Mouse (Mus musculus) right cerebral cortex, postnatal 25 days (tissue): ENCODE measurements around the gene Gm20388.

ENCODE experiments used
- DNase-seq: peaks from one replicate; pipeline ENCODE4 v3.0.0; 2022

Gene Gm20388

DNA sequence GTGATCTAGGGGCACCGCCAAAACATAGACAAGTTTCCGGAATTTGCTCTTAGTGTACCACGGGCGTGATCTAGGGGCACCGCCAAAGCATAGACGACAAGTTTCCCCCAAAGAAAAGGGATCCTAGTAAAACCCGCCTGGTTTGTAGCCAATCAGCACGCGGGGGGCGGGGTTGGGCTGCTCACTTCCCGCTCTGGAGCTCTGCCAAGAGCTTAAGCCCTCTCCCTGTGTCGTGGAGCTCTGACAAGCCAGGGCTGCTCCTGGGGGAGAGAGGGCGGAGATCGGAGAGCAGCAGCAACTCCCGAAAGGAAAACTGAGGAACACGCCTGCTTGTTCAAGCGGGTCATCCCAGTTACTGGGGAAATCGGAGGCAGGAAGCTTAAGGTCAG, 2037.1 kb downstream of the Gm20388 start:
- DNase-seq: peak; percentile 68

DNA sequence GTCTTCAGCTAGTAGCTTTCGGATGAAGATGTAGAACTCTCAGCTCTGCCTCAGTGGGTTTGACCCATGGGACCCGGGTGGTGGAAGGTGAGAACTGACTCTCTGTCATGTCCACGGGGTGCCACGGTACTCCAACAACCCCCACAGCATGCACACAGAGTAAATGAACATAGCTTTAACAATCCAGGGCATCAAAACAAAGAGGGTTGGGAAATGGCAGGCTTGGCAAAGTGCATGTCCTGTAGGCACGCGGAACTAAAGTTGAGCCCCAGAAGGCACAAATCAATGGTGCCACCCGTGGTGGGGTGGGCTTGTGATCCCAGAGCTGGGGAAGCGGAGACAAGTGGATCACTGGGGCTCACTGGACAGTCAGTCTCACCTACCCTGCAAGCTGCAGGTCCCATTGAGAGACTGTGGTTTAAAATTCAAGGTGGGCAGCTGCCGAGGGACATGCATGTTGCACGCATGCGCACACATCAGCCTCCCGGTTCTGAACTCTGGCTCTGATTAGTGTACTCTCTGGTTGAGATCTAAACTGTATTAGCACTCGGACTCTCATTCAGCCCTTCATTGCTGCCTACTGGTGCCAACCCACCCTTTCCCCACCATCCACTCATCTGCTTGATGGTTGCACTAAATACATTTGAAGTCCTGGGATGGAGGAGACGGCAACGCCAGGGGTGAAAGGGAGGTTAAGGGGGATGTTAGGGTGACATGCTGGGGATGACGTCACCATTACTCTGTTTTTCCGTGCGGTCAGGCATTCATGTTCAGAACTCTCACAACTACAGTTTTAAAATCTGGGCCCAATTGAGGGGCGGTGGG, 2037.9 kb downstream of the Gm20388 start:
- DNase-seq: no peak

DNA sequence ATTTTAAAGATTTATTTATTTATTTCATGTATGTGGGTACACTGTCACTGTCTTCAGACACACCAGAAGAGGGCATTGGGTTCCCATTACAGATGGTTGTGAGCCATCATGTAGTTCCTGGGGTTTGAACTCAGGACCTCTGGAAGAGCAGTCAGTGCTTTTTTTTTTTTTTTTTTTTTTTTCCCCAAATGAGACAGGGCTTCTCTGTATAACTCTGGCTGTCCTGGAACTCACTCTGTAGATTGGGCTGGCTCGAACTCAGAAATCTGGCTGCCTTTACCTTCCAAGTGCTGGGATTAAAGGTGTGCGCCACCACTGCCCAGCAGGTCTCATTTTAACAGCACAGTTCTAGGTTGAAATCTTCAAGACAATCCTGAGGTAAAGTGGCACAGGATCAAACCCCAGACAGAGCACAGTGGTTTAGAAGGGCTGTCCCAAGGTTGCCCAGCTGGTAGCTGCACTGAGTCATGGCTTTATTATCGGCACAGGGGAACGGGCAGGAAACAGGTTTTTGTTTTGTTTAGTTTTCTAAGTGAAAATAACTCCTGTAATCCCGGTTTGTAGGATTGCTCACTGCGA, 2038.7 kb downstream of the Gm20388 start, which contains the start of gene Banp:
Banp (plus strand) TSS at position 529 of the 579 bp plus-strand sequence.
- DNase-seq: no peak

DNA sequence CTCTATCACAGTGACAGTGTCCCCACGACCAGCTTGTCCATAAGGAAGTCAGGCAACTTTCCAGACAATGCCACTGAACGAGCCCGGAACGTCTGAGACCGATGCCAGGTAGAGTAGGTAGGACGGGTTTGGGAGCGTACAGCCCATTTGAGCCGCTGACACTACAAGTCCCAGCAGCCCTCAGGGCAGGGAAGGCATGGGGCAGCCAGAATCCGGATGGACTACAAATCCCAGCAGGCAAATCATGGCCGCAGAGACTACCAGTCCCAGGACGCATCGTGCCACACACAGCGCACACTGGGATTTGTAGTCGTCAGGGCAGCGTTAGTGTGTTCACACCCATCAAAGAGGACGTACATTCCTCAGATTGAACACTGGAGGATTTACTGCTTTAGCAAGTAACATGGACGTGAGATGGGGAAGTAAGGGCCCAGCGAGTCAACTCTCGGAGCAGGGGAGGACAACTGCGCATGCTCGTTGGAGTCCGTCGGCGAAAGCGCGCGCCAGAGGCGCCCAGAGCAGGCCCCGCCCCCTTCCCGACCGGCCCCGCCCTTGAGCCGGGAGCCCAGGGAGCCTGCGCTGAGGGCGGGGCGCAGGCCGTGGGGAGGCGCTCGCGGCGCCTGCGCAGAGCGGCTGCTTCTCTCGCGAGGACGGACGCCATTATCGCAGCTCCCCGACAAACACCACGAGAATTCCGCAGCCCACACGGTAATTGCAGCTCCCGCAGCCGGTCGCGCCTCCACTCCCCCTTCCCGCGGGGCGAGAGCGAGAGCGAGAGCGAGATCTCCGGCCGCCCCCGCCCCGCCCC, 2039.5 kb downstream of the Gm20388 start:
- peak; percentile 99 for DNase-seq

DNA sequence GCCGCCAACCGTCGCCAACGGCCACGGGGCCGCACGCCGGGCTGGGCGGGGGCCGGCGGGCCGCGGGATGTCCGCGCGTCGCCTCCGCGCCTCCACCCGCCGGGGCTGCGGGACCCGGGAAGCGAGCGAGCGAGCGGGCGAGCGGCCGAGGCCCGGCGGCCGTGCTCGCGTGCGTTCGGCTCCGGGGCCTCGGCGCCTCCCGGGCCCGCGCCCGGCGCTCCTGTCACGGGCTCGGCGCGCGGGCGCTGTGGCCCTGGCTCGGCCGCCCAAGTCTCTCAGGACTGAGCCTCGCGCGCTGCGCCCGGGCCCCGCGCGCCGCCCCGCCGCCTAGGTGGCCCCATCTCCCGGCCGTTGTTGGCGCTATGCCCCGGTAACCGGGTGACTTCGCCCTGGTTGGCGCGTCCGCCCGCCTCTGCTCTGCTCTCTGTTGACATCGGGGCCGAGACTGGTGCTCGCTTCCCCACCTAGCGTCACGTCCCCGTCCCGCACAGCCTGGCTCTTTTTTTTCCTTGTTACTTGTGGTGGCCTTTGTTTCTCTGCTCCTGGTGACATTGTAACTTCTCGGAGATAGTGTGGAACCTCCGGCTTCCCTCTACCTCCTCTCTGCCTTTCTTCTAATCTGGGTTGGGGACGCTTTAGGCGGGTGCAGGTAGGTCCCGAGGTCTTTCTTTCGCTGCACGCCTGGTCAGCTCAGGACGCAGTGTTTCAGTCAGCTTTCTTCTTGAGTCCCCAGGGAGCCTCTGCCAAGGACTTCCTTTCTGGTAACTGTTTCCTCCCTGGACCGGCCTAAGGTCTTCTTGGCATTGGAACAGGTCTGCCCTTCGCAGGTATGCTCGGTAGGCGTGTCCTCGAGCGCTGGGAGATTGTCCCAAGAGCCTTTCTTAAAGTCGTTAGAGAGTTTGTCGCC, 2040.4 kb downstream of the Gm20388 start:
- peak; percentile 55 for DNase-seq

DNA sequence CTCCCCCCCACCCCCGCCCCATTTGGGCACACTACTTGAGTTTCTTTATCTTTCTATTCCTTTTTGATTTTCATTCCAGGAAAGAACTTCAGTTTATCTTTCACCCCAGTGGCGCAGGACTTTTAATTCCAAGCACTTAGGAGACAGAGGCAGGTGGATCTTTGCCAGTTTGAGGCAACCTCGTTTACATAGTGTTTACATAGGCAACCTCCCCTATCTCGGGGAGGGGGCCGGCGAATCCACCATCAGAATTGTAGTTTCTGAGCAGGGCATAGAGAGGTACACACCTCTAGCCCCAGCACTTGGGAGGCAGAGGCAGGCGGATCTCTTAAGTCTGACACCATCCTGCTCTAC, 2041.0 kb downstream of the Gm20388 start:
- no peak for DNase-seq

DNA sequence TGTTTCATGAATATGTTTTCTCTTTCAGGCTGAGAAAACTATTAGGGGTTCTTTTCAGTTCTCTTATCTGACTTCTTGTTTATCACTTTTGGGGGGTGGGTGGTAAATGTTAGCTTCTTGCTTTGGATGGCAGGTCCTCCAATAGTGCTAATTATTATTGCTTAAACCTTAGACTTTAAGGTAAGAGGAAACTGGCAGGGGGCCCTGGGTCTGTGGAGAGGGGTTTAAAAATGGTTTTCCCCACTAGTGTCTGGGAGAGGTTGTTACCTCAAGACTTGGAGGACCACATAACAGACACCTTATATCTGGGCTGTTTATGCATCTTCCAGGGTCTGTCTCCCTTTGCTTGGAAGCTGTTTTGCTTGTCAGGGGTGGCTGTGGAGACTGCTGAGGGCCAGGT, 2041.5 kb downstream of the Gm20388 start:
- no peak for DNase-seq

DNA sequence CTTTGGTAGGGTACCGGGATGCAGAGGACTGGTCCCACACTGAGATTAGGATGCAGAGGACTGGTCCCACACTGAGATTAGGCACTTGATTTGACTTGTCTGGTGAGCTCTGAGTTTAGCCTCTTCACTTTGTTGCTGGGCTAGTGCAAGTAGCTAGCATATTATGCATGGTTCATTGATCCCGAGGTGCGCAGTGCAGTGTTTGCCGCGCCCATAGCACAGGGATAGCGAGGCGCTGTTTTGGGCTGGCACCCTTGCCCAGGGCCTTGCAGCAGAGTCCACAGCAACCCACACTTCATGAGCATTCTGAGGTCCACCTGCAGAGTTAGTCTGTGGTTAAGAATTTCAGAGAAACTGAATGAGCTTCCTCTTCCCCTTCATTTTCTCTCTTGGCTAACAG, 2042.2 kb downstream of the Gm20388 start:
- no peak for DNase-seq

DNA sequence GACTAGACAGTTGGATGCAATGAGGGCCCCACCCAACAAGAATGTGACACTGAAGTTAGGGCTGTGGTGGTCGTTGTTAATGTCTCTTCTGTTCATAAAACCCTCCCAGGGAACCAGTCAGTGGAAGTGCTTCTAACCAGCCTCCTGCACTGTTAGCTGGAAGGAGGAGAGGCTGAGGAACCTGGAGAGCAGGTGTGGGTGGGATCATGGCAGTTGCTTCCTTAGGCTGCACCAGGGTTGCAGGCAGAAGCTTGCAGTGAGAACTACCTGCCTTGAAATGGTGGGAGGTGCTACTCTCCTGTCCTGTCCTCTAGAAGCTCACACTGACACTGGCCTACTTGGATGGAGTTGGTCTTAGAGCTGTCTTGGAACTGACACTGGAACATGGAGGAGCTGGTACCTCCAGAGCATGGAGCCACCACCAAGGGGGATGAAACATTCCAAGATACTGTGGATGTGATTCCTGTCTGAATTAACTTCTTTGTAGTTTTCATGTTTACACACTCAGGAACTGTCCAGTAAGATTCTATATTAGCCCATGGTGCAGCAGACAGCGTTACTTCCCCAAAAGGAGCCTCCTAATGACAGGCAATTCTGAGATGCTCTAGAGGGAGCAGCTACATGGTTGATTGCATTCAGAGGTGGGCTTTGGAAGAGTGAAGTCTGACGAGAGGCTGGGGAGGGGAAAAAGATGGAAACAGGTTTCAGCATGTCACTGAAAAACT, 2043.3 kb downstream of the Gm20388 start:
- no peak for DNase-seq

DNA sequence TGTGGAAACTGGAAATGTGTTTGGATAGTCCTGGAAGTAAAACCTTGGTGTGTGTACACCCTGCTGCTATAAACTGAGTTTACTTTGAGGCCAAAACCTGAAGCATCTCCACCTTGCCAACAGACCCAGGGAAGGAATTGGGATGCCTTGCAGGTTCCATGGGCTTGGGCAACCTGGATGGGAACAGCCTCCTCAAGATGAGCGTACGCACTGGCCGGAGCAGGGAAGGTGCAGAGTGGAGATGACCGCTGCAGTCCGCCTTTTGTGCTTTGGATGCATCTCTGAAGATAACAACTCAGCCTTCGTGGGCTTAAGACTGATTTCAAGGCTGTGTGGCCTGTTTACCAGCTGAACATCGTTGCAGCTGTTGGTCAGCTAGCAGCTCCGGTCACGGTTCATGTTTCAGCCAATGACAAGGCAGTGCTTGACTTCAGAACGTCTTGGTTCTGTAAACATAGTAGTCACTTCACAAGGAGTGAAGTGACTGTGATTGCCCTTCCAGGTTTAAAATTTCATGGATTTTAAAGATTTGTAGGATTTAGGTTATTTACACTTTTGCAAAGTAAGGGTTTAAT, 2044.4 kb downstream of the Gm20388 start:
- no peak for DNase-seq

DNA sequence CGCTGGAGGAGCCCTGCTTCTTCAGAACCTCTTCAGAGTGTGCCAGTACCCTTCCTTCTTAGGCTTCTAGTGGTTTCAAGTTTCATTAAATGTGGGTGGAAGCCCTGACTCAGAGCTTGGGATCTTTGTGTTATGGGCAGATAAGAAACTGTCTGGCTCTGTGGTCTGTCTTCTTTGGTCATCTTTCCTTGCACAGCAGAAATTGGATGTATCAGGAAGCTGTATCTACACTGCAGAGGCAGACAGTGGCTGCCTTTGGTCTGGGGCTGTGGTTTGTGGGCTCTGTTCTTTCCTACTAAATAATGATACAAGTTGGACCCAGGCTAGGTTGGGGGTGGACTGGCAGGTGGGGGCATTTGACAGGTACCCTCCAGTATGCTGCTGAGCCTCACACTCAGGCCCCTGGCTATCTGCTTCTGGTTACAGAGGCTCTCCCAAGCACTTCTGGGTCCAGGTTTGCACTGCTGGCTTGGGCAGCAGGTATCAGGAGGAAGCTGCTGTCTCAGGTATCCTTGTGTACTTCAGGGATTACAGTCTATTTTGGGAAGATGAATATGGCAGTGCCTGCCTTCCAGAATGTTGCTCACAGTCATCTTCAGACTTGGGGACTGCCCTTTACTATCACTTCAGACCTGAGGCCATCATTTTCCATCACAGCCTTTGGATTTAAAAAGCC, 2045.3 kb downstream of the Gm20388 start:
- no peak for DNase-seq

DNA sequence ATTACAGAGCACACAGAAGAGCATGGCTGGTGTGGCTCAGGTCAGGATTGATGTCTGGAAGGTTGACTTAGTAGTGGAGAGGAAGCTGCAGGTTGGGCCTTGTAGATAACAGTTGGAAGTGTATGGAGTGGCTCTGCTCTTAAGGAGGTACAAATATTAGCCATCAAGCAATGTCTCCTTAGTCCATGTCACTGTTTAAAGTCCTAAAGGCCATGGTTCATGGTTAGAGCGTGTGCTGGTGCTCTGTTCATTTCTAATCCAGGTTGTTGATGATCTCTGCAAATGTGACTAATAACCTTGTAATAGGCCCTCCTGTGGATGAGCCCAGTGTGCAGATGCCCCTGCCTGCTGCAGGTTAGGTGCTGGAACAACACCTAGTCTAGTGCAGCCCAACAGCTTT, 2047.8 kb downstream of the Gm20388 start:
- DNase-seq: no peak

DNA sequence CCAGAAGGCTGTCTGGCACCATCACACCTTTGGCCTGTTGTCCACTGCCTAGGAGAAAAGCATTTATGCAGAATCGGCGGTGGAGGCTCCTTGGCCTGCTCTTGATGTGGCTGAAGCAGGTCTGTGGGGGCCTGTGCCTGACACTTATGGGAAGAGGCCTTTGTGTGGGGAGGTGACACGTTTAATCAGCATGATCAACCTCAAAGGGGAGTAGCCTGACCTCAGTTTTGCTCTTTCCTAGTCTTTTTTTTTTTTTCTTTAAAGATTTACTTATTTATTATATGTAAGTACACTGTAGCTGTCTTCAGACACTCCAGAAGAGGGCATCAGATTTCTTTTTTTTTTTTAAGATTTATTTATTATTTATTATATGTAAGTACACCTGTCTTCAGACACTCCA, 2052.3 kb downstream of the Gm20388 start:
- DNase-seq: no peak

DNA sequence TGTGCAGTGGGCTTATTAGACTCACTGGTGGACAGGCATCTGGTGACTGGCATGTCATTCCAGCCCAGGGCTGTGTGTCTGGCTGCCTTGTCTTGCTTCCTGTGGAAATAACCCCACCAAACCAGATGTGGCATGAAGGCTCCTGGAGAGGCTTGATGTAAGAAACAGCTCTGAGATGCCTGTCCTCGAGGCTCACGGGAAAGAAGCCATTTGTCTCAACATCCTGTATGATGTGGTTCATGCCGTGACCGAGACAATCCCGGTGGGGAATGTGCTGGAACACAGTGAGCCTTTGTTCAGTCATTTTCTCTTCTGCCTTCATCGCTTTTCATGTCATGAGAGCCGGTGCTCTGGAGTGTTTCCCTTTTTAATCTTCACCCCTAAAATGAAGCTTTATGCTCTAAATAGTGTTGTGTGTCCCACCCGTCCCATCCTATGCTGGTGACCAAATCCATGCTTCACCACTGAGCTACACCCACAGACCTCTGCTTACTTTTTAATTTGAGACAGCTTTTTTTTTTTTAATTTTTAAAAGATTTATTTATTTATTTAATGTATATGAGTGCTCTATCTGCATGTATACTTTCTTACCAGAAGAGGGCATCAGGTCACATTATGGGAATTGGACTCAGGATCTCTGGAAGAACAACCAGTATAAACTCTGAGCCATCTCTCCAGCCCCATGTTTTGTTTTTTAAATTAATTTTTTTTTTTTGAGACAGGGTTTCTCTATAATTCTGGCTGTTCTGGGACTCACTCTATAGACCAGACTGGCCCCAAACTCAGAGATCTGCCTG, 2054.3 kb downstream of the Gm20388 start:
- DNase-seq: no peak

DNA sequence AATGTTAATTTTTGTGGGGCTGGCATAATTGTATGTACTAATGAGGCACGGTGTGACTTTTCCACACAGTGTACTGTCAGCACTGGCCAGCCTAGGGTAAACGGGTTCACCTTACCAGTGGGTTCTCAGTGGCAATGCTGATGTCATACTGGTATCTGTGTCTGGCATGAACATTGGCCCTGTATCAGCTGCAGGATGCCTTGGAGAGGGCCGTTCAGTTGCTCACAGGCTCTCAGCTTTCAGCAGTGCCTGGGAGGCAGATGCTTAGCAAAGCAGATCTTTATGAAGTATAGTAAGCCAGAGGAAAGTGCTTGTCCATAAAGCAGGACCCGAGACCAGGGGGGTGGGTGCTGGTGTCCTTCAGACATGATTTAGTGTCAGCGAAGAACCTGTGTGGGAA, 2055.5 kb downstream of the Gm20388 start:
- no peak for DNase-seq

DNA sequence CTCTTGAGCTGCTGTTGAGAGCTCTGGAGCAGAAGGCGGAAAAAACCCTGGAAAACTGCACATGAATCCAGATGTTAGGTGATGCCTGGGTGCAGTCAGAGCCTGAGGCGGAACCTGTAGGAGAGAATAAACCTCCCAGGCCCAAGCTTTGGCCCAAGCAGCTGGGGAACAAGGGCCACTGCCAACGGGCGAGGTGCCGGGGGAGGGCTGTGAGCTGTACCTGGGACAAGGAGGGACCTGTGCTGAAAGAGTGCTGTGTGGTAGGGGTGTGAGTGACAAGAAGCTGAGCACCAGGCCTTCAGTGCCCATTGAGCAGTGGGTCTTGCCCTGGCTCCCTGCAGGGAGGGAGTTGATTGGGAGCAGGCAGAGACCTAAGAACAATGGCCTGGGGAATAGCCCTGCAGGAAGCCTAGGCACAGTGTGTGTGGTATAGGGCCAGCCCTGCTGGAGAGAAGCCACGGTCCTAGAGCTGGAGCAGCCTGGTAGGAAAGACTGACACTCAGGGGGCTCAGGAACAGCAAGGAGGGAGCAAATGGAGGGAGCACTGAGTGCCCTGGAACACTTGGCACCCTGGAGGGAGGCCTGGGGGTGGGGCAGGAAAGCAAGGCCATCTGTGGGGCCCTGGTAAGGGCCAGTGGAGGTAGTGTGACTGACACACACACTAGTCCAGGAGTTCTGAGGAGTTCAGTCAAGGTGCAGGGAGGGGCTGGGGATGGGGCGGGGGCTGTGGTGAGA, 2056.2 kb downstream of the Gm20388 start:
- no peak for DNase-seq

DNA sequence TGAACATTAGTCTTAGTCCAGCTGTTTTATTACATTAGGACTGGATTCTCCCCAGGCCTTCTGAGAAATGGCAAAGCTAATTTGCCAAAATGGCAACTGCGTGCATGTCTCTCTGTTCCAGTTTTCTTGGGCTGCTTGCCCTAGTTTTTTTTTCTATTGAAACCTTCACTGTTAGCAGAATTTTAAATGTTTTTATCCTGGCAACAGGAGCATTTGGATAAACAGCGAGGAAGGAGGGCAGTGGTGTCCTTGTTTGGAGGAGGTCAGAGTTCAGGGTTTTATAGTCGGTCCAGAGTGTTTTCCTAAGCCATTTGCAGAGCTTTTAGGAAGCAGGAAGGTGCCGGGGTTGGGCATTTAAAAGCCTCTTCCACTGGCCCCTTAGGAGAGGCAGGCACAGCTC, 2057.3 kb downstream of the Gm20388 start:
- no peak for DNase-seq

DNA sequence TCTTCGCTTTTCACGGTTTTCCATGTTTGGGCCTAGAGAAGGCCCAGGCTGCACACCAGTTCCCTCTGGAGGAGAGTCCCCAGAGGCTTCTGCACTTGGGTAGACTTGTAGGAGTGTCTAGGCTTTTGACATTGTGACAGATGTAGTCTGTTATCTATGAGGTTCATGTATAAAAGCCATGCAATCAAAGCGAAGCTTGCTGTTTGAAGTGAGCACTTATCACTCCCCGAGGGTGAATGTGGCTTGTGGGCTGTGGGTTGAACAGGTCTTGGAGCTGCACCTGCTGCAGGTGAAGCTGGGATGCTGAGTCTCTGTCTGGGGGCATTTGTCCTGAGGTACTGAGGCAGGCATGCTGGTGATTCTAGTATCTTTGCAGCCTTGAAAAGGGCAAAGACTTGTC, 2057.9 kb downstream of the Gm20388 start:
- no peak for DNase-seq

DNA sequence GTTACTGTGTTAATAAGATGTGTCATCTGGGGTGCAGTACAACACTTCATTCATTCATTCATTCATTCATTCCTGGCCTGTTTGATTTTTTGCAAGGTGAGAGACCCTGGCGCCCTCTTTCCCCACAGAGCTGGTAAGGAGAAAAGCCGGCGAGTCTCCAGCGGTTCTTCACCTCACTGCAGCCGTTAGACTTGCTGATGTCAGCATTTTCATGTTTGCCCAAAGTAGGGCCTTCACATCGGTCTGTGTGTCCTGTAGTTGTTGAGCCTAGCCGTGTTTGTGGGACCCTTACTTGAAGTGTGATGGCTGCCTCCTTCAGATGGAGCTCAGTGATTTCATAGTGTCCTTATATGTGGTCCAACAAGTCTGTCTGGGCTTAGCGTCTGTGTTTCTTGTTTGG, 2059.6 kb downstream of the Gm20388 start:
- DNase-seq: no peak
